Mouse (Mus musculus): ENCODE measurements at regions not wholly inside any gene's neighbourhood (a gene's known extent, or its start where the extent isn't known, plus 50 kb on each side); places are given as distances from the start of the nearest gene placed in this dataset.

DNA sequence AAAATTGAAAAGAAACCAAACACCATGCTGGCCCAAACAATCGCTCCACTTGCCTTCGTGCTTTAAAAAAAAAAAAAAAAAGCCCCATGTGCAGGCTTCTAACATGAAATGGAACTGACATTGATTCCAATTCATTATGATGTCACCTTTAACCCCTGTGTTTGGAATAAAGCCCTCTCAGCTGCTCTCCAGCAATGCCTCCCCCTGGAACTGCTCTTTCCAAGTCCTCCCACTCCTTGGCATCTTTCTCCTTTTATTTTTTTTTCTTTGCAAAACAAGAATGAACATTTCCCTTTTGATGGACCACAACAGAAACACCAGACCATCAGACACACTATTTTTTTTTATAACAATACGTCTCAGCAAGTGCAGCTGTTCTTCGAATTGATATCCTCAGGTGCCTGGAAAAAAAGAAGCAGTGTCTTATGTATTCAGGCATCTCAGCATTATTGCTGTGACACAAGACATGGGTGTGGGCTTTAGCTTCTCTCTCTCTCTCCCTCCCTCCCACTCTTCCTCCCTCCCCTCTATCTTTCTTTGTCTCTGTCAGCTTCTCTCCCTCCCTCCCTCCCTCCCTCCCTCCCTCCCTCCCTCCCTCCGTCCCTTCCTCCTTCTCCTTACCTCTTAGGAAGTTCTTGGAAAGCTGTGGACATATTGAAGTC is 152.3 kb upstream of the Pitrm1 start:
- DNase-seq (ENCODE audit: low spot score): no peak

DNA sequence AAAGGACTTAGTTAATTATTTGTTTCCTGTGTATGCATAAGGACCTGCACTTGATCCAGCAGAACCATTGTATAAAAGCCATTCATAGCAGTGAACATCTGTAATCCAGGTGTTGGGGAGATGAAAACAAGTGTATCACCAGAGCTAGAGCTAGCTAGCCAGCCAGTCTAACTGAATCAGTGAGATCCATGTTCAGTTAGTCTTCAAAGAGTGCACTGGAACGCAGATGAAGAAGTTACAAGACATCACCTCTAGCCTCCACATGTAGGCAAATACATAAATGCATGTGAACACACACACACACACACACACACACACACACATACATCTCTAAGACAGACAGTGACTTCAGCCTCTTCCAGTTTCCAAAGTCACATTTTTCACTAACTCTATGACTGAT is 150.3 kb upstream of the Pitrm1 start:
- DNase-seq (ENCODE audit: low spot score): no peak

DNA sequence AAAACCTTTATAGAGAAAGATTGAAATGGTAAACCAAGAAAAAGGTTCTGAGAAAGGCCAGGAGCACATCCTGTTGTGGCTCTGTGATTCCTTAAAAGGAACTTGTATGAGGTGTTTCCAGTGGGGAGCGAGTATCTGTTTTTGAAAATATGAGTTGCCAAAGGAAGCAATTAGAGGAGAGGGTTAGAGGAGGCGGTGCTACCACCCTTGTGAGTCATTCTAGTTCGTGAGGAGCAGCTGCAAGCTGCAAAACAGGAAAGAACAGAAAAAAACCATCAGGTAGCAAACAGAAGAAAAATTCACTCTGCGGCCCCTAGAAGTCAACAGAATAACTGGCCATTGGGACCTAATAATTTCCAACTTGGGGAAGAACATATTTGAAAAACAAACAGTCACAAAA is 116.1 kb upstream of the Pitrm1 start:
- no peak for DNase-seq (ENCODE audit: low spot score)

DNA sequence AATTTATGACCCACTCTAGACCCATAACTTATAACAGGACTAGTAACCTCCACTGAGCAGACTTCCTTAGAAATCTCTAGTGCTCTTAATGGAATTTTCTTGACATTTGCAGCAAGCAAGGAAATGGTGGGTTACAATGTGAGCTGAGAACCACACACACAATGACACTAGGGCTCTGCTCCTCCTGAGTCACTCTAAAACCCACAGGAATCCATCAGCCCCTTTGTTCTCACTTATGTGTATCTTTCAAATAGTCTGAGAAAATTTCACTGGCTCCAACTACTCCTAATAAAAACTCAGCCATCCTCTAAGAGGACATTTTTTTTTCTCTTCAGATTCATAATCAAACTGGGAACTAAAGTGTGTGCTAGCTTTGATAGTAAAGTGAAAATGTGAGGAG is 101.0 kb upstream of the Pitrm1 start:
- DNase-seq (ENCODE audit: low spot score): no peak

DNA sequence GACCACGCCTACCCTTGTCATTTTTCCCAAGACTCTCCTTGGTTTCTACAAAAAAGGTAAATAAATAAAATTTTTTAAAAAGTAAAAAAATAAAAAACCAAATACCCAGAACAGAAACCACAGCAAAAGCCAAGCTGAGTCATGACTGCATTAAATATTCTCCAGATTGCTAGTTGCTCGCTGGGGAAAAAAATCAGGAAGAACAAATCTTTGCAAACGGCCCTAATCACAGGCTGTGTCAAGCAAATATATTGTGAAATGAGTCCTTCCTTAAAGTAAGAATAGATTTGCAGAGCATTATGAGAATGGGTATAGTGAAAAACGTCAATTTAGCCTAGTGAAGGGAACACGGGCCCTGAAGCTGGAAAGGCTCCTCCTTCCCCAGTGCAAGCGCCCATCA is 86.6 kb upstream of the Pitrm1 start:
- no peak for DNase-seq (ENCODE audit: low spot score)

DNA sequence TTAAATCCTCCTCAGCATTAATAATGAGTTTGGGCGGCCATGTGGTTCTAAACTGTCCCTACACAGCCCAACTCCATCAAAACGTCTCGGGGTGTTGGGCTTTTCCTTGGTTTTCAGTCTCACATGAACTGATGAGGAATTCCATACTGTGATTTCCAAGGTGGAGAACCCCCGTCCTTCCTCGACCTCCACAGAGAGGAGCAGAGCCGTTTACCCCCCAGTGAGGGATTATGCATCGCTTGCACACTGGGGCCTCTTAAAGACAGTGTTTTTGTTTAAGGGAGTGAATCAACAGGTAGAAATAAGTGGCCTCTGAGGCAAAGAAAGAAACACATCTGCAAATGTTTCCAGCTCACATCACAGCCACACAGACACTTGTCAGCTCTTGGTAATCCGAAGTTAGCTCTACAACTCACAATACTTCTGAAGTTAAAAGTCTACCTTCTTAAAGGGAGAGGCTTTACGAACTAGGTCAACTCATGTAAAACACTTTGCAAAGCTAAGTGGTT is 82.0 kb upstream of the Pitrm1 start:
- DNase-seq (ENCODE audit: low spot score): no peak

DNA sequence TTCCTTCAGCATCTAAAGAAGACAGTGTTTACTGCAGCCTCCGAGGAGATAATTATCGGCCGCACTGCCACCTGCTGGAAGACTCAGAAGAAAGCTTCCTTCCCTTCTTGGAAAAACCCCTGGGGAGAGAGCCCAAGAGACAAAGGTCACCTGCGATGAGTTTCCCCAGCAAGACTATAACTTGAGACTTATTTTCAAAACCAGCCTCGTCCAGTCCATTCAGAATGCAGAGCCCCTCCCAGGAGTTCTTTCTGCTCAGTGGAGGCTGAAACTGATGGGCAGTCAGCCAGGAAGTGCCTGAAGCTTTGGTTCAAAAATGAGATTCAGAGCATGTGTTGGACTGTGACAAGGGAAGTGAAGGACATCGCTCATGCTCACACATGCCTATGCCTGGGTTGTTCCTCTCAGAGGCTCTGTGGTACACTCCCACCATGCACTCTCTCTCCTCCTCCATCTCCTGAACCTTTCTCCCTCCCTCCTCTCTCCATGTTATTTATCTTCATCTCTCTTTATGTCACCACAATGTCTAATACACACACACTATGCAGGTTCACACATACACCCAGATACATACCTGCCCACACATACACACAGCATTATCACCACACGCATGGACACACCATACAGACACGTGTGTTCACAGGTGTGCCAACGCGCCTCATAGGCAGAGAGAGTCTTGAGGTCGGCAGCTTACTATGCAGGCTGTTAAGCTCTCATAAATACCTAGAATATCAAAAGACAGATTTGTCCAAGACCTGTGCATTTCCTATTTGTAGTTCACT is 78.3 kb upstream of the Pitrm1 start:
- DNase-seq (ENCODE audit: low spot score): peak; percentile 74

DNA sequence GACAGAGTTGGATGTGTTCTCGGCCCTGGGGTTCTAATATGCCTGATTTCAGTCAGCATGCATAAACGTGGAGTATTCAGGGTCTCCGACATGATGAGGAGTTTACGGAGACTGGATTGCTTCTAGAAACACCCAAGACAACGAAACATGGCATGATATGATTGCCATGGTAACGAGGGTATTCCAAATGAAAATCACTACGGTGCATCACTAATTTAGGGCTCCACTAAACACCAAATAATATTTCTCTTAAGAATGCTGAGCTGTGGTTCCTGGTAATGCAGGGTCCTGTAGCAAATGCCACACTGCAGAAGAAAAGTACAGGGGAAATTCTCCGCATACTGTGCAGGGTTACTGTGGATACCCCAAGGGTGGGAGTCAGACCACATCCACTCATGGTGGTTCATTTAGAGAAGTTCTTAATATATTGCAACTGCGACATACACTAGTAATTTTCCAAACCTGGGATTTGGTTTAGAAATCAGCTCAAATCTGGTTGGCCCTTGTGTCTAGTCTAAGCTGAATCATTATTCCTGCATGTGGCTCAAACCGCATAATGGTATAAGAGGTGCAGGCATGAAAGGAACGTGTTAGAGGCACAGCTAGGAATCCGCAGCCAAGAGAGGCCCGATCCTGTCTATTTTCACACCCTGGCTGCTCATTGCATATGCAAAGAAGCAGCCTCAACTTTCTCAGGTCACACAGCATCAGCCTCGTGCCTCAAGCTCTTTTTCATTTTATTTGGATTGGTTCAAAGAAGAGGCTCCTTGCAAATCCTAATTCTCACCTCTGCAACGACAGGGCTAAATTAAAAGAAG is 77.5 kb upstream of the Pitrm1 start:
- DNase-seq (ENCODE audit: low spot score): no peak

DNA sequence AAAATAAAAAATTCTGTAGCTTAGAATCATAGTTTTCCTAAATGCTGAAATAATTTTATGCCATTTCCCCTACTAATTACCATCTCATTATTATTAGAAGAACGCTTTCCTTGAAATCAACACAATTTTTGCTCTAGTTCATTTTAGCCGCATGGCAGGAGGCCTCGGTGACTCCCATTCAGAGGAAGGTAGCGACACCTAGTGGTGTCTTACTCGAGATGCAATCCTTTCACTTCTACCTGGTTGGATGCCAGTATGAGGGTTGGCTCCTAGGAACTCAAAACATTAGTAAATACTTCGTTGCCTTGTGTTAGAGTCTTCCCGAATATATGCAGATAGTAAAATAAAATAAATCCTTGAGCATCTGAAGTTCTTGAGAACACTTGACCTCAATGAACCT is 76.3 kb upstream of the Pitrm1 start:
- peak; percentile 92 for DNase-seq (ENCODE audit: low spot score)

DNA sequence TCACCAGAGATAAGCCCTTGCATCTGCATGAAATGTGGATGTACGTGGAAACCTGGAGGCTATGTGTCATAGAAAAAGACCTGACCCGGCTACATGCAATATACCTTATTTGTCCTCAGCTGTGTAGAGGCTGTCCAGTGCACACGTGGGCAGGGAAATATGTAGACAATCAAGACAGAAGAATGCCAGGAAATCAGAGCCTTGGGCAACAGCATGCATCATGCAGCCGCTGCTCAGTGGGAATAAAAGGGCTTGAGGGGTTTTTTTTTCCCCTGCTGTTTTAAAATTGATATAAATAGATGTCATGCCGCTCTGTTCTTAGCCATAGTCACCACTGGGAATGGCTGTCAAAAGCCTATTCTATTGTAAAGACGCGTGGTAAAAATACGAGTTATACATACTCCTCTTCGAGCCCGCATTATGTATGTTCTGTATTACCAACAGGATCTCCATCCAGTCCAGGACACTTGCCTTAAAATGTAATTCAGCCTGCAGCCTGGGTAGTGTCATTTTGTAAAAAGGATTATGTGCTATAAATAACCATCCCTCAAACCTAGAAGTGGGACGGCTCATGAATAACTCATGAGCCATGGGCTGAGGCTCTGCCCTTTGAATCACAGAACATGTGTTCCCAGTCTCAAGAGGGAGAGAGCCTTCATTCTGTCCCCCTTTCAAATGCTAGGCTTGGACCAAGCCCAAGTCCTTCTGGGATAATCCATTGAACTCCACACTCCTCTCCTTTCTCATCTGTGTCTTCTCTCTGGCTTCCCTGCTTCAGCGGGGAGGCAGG is 74.4 kb upstream of the Pitrm1 start:
- DNase-seq (ENCODE audit: low spot score): no peak

DNA sequence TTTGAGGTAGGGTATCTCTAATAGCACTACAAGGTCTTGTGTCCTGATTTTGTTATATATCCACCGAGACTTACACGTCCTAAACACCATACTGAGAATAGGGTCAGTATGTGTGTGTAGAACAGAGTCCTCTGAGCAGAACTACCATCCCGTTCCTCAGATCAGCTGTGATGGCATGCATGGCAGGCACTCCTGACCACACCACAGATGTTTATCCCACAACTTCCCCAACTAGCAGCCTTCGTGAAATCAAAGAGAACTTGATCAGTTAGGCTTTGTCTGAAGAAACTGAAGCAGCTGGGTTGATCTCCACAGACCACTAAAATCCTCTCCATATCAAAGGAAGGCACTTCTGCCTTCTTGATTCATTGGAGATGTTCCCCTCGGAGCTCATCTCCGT is 68.3 kb upstream of the Pitrm1 start:
- DNase-seq (ENCODE audit: low spot score): no peak

DNA sequence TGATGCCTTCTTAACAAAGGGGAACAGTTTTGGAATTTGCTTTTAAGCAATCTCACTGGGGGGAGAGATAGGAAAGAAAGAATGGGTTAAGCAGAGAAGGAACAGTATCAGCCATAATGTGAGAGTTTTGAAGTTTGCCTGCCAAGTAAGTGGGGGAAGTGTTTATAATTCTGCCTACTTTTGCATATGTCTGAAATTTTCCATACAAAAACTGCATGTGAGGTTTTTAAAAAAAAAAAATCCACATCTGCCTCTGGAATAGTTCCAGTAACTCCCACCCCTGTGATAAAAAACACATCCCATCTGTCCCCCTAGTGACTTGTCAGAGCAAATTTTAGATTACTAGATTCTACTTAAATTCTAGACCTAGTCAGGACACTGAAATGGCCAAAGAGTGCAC is 63.5 kb upstream of the Pitrm1 start:
- DNase-seq (ENCODE audit: low spot score): no peak

DNA sequence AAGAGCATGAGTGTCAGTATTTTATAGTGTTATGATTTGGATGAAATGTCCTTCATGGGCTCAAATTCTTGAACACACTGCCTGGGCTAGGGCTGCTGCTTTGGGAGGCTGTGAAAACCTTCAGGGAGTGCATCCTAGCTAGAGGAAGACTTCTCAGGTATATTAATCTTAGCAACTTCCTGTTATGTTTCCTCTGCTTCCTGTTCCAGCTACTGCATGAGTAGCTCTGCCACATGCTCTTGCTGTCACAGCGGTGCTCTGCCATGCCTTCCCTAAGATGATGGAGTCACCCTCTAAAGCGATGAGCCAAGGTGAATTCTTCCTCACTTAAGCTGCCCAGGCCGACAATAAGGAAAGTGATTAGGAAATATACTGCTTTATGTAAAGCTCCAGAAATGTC is 60.1 kb upstream of the Pitrm1 start:
- no peak for DNase-seq (ENCODE audit: low spot score)

DNA sequence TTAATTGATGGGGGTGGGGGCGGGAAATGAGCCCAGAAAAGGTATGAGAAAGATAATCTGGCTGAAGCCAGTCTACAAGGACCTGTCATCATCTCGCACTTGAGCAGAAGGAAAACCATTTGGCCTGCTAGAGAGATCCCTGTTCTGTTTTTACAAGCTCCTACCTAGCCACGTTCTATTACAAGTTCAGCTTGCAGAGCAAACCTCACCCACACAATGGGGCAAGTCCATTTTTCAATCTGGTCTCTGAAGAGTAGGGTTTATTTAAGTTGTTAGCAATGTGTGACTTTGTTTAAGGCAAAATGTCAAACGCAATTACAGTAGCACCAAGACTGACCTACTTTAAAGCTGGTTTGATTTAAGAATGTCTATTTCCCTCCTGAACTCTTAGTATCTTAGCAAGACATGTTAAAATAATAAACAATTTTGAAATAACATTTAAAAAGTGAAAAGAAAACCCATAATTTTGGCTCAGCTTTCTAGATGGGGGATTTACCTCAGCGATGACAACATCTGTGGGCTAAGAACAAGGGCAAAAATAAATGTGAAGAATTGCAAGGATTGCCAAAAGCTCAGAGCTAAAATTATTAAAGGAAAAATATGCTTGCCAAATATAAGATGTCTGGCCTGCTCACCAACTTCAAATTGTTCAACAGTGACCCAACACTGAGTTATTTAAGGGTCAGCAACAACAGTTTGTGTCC is 54.9 kb upstream of the Pitrm1 start:
- no peak for DNase-seq (ENCODE audit: low spot score)

Data from adipocyte (in vitro differentiated cells).